ENCODE assay signal across 19 mouse cellular contexts in genomic region chr2:34462490-34462889, GRCm38 (mm10).
"Had no signal": no experiment of that assay in that cellular context is flagged by ENCODE, and none has a peak within 500 bp of the region (broad histone marks: within the 10 kb centered on the region; RNA-seq: fewer than 3 reads in every experiment).

No protein-coding gene starts in this region.

- ATAC-seq: midbrain, embryonic 16.5 days had no signal

- H3K9me3 ChIP-seq: midbrain, embryonic 10.5 days; midbrain, embryonic 12.5 days; neural tube, embryonic 13.5 days; neural tube, embryonic 15.5 days had no signal

- H3K9ac ChIP-seq: lung, embryonic 14.5 days; midbrain, embryonic 12.5 days; neural tube, embryonic 13.5 days; neural tube, embryonic 15.5 days had no signal

- H3K4me3 ChIP-seq: midbrain, embryonic 10.5 days; midbrain, embryonic 12.5 days; myocyte; neural tube, embryonic 13.5 days; neural tube, embryonic 15.5 days had no signal

- H3K36me3 ChIP-seq: midbrain, embryonic 10.5 days; midbrain, embryonic 12.5 days; neural tube, embryonic 13.5 days; neural tube, embryonic 15.5 days had no signal

- H3K4me1 ChIP-seq: midbrain, embryonic 10.5 days; midbrain, embryonic 12.5 days; neural tube, embryonic 13.5 days; neural tube, embryonic 15.5 days had no signal

- DNase-seq: lung, adult 18-20 months; lung, embryonic 14.5 days; lung, postnatal 10 days; lung, postnatal 4 days; midbrain, embryonic 14.5 days; retina, postnatal 1 day; right cerebral cortex, adult 18-20 months; right cerebral cortex, postnatal 25 days; right cerebral cortex, postnatal 4 days; spleen, adult 18-20 months; thymus, adult 2 months; thymus, postnatal 25 days; thymus, postnatal 4 days had no signal

- H3K27ac ChIP-seq: midbrain, embryonic 10.5 days; midbrain, embryonic 12.5 days; neural tube, embryonic 13.5 days; neural tube, embryonic 15.5 days had no signal

- H3K27me3 ChIP-seq: midbrain, embryonic 12.5 days; neural tube, embryonic 13.5 days; neural tube, embryonic 15.5 days had no signal

- H3K4me2 ChIP-seq: lung, embryonic 14.5 days; midbrain, embryonic 12.5 days; neural tube, embryonic 13.5 days; neural tube, embryonic 15.5 days had no signal
